Mouse (Mus musculus) MEL (cell line): ENCODE data around the gene Nudt17.
A peak's percentile ranks its signal among the peaks of the same experiment; 100 is the strongest.

Experiments used
- CTCF ChIP-seq, 3 experiments: IDR thresholded peaks in 2 of 3; conservative IDR thresholded peaks in 1 of 3; 2 replicates each; pipeline ENCODE4 v1.5.1; 2011 to 2012; ENCODE audit warnings: low read length in 3 of 3, low read depth in 2 of 3, mild to moderate bottlenecking in 2 of 3, improper control_type of control experiment in 1 of 3, inconsistent platforms in 1 of 3, mixed read lengths in 1 of 3, moderate library complexity in 1 of 3; ENCODE audit not compliant: control insufficient read depth in 1 of 3, insufficient read depth in 1 of 3, poor library complexity in 1 of 3, severe bottlenecking in 1 of 3
- E2F4 ChIP-seq: IDR thresholded peaks from 2 replicates; pipeline ENCODE4 v1.6.1; 2011; ENCODE audit warnings: low read depth, low read length, improper control_type of control experiment, borderline replicate concordance
- ELF1 ChIP-seq: IDR thresholded peaks from 2 replicates; pipeline ENCODE4 v1.6.1; 2014; ENCODE audit warnings: low read depth, mild to moderate bottlenecking, inconsistent platforms, low read length, improper control_type of control experiment, moderate library complexity
- EP300 ChIP-seq, 2 experiments: IDR thresholded peaks; 2 replicates each; pipeline ENCODE4 v1.6.1; 2011; ENCODE audit warnings: improper control_type of control experiment in 2 of 2, low read length in 2 of 2, low read depth in 1 of 2, mild to moderate bottlenecking in 1 of 2
- ETS1 ChIP-seq: IDR thresholded peaks from 2 replicates; pipeline ENCODE4 v1.6.1; 2012; ENCODE audit warnings: low read depth, mild to moderate bottlenecking, inconsistent platforms, low read length, improper control_type of control experiment, moderate library complexity
- HCFC1 ChIP-seq: IDR thresholded peaks from 2 replicates; pipeline ENCODE4 v1.6.1; 2012; ENCODE audit warnings: low read depth, mild to moderate bottlenecking, inconsistent platforms, low read length, improper control_type of control experiment, moderate library complexity
- MEF2A ChIP-seq: IDR thresholded peaks from 2 replicates; pipeline ENCODE4 v1.6.1; 2014; ENCODE audit warnings: low read depth, mild to moderate bottlenecking, inconsistent platforms, low read length, improper control_type of control experiment; ENCODE audit not compliant: poor library complexity, insufficient replicate concordance, severe bottlenecking; ENCODE audit errors: extremely low read depth
- MYC ChIP-seq: IDR thresholded peaks from 2 replicates; pipeline ENCODE4 v1.6.1; 2011; ENCODE audit warnings: low read depth, mild to moderate bottlenecking, low read length, improper control_type of control experiment, moderate library complexity
- NRF1 ChIP-seq: IDR thresholded peaks from 2 replicates; pipeline ENCODE4 v1.6.1; 2014; ENCODE audit warnings: low read depth, mild to moderate bottlenecking, inconsistent platforms, low read length, improper control_type of control experiment, moderate library complexity; ENCODE audit not compliant: poor library complexity, insufficient read depth, severe bottlenecking
- POLR2A ChIP-seq, 2 experiments: IDR thresholded peaks; 2 replicates each; pipeline ENCODE4 v1.6.1; 2011 to 2012; ENCODE audit warnings: low read length in 2 of 2, mild to moderate bottlenecking in 2 of 2, control low read depth in 1 of 2, improper control_type of control experiment in 1 of 2, low read depth in 1 of 2, moderate library complexity in 1 of 2; ENCODE audit not compliant: control insufficient read depth in 1 of 2, insufficient read depth in 1 of 2, poor library complexity in 1 of 2
- POLR2AphosphoS5 ChIP-seq: IDR thresholded peaks from 2 replicates; pipeline ENCODE4 v1.6.1; 2012; ENCODE audit warnings: low read depth, borderline replicate concordance, mild to moderate bottlenecking, inconsistent platforms, low read length, moderate library complexity, mixed read lengths
- TBP ChIP-seq: IDR thresholded peaks from 2 replicates; pipeline ENCODE4 v1.8.0; 2011; ENCODE audit warnings: low read depth, low read length, improper control_type of control experiment
- USF2 ChIP-seq, 2 experiments: IDR thresholded peaks; 2 replicates each; pipeline ENCODE4 v1.6.1; 2011 to 2012; ENCODE audit warnings: improper control_type of control experiment in 2 of 2, low read length in 2 of 2, borderline replicate concordance in 1 of 2, inconsistent platforms in 1 of 2, low read depth in 1 of 2, mild to moderate bottlenecking in 1 of 2; ENCODE audit not compliant: insufficient read depth in 1 of 2

GRCm38 (mm10) chr3:96692506-96692905 is 15.9 kb downstream of the Nudt17 start:
- TF ChIP-seq HCFC1 (no peak), EP300 (IDR thresholded peaks at IDR 0.05; ENCODE audit: low read depth in 1 of 2, low read length in 2 of 2) (no peak), E2F4 (no peak), MYC (no peak), POLR2A (IDR thresholded peaks at IDR 0.05; ENCODE audit: control insufficient read depth in 1 of 2, insufficient read depth in 1 of 2, low read depth in 1 of 2, low read length in 2 of 2, poor library complexity in 1 of 2) (no peak), CTCF (IDR thresholded peaks at IDR 0.05 in 2 of 3, conservative IDR thresholded peaks at IDR 0.05 in 1 of 3; ENCODE audit: control insufficient read depth in 1 of 3, insufficient read depth in 1 of 3, low read depth in 2 of 3, low read length in 3 of 3, poor library complexity in 1 of 3, severe bottlenecking in 1 of 3) (peak; percentile 8 to 43 (median 32); a peak in 4 of 6 replicates), ELF1 (no peak), POLR2AphosphoS5 (no peak), TBP (no peak), USF2 (IDR thresholded peaks at IDR 0.05; ENCODE audit: borderline replicate concordance in 1 of 2, insufficient read depth in 1 of 2, low read depth in 1 of 2, low read length in 2 of 2) (no peak), NRF1 (no peak), ETS1 (no peak), MEF2A (no peak)
